Mouse (Mus musculus): ENCODE data around the gene Rspo1.

Rspo1 gene

DNA sequence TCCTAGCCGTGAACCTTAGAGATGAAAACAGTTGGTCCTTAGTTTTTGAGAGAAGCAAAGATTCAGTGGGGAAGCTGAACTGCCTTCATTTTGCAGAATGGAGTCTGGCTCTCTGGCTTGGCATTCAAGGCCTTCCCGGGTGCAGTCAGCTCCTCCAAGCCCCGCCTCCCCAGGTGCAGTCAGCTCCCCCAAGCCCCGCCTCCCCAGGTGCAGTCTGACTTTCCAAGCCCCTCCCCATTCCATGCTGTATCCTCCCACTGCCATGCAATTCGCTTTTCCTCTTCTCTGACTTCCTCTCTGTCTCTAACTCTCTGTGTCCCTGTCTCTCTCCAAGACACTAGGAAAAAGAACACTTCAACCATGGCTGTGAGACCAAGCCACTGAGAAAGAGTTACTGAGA, 8.0 kb upstream of the Rspo1 start:
- DNase-seq: no peak

DNA sequence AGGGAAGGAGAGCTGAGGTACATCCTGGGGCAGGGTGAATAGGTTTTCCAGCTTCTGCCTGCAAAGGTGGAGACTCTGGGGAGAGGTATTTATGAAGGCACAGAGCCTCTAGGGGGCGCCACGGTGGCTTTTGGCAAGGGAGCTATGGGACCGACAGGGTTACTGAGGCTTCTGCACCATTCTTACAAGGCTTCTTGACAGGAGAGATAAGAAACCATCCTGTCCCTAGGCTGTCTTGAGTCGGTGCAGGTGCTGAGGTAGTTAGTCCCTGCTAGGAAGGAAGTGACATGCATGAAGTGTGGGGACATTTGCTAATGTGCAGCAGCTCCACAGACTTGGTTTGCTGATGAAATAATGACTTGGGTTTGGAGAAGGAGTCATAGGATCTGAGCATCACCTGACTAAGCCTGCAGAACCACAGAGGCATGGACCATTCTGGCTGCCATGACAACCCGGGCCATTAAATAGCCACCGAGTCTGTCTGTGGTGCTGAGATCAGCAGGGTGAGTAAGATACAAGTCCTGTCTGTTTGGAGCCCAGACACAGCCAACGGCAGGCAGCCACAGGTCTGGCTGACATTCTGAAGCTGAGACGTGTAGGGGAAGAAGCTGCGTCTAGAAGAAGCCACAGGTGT, 2.2 kb upstream of the Rspo1 start:
- DNase-seq: no peak

DNA sequence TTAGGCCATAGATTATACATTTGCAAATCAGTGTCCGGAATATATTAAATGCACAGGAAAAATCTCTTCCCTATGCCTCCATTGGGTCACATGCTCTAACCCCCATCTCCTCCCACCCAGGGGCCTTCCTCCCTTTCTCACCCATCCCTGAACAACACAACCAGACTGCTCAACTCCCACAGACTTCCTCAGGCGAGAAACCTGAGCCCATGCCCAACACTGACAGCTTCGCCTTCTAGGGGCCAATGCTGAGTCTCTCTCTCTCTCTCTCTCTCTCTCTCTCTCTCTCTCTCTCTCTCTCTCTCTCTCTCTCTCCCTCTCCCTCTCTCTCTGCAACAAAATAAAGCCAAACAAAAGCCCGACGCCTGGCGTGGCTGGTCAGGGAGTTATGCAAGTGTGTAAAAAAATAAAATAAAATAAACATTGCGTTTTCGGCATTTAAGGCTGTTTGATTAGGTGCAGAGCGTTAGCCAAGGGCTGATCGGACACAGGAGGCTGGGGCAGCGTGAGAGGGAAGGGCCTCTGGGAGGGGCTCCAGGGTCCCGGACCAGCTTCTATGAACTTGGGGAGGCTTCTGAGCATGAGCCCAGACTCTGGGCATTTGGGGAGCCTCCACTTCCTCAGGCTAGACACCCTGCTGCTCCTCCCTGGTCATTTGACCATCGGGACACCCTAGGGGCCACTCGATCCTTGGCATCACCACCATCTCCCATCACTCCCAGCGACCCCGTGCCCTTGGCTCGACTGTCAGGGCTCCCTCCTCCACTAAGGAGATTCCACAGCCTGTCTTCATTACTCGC, 1.2 kb upstream of the Rspo1 start:
- no peak for DNase-seq

DNA sequence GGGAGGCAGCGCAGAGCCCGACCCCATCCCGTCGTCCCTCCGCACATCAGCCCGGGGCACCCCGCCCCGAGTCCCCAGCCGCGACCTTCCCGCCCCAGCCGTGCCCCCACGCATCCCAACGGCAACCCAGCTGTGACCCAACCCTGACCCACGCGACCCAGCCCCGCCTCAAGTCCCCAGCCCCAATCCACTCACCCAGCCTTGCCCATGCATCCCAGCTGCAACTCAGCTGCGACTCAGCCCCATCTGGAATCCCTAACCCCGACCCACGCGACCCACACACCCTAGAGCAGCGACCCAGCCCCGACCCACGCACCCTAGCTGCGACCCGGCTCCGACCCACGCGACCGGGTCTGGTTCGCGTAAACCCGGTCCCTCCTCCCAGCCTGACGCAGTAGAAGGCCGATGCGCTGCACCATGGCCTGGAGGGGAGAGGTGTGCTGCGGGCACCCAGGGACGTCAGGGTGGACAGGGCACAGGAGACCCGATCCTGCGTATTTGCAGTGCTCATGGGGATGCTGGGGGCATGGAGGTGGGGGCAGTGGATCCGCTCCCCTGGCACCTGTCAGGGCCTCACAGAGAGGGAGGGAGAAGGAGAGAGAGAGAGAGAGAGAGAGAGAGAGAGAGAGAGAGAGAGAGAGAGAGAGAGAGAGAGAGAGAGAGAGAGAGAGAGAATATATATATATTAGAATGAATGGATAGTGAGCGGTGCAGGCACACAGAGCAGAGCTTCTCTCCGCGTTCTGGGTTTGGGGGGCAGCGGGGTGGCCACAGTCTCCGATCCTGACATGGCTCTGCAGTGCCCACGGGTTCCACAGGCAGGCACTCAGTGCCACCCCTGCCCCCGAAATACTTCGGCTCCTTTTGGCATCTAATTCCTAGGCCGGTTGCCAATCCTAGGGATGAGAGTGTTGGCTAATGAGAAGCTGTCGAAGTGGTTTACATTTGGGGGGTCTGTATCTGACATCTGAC, 795 bp downstream of the Rspo1 start:
- no peak for DNase-seq

DNA sequence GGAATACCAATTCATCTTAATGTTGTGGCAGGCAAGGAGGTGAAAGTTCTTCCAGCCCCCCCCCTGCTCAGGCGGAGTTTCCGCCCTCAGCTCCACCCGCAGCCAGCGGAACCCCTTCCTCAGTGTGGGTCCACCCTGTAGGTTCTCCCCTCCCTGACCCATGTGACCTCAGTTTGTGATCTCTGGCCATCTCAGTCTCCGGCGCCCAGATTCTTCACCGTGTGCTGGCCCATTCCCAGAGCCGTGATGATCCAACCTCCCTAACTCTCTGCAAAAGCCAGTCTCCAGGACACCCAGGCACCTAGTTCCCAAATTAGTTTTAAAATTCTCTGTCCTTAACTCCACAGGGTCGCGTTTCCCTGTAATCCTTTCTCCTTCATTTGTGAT, 1.5 kb downstream of the Rspo1 start:
- no peak for DNase-seq

DNA sequence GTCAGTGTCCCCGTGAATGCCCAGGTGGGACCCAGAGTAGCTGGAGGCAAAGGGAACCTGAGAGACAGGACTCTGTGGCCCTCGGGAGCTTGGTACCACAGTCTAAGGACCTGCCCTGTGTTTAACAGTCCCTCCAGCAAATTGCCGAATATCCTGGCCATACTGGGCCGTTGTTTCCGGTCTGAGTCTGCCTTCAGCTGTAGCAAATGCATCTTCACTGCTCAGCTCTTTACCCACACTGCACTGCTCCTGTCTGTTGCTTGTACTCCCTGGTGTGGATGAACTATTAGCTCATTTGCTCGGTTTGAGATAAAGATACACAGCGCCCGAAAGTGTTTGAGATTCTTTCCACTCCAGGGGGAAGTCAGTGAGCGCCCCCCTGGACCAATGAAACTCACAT, 2.2 kb downstream of the Rspo1 start:
- DNase-seq: no peak

DNA sequence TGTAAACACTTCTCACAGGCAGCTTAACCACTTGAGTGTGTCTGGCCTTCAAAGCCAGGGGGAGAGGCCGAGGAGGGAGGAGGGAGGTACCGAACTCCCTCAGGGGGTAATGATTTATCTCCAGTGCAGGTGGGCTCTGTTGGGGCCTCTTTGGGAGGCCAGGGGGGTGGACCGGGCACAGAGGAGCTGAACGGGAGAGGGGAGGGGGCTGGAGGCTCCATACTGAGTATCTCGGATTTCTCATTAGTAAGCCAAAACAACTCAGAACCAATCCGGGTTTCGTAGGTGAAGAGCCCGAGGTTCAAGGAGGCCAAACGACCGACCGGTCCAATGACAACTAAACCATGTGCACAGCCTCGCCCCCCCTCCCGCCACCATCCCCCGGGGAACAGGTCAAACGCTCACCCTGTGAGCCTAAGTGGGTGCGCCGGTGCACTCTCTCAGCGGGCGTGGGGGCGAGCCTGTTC, 3.6 kb downstream of the Rspo1 start:
- DNase-seq: no peak

DNA sequence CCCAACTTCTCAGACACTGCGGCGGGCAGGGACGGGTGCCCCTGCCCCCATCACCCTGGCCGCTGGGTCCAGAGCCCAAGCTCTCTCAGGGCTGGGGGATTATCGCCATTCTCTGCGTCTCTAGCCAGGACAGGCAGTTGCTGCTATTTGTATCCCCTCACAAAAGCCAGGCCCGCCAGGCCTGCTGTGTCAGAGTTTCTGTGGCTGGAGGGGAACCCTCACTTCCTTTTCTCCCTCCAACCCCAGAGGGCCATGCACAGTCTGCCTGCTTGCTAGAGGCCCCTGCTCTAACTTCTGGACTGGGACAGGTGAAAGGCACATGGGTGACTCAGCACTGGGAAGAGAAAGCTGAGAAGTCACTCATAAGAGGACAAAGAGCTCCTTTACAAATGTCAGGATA, 4.1 kb downstream of the Rspo1 start:
- peak; percentile 34 for DNase-seq

DNA sequence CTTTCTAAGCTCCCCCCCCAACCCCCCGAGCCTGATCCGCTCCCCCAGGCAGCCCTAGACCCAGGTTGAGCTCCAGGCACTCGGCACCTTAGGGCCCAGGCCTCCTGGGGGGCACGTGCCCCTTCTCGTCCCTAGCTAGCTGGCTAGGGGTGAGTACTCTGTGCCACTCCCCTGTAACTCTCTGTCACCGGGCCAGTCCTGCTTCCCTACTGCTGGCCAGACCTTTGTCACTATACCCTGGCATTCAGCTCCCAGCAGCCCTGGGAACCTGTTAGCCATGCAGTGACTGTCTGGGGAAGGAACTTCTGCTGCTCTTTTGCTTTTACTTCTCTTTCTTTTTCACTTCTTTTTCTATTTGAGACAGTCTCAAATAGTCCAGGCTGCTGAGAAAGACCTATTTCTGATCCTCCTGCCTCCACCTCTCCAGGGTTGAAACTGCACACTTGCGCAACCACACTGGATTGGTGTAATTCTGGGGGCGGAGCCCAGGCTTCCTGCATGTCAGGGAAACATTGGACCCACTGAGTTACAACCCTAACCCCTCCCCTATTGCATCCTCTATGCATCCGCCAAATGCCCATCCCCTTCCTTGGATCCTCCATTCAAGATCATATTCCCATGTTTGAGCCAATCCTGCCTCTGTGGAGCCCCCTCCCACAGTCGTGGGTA, 11.4 kb downstream of the Rspo1 start:
- DNase-seq: peak; percentile 52

DNA sequence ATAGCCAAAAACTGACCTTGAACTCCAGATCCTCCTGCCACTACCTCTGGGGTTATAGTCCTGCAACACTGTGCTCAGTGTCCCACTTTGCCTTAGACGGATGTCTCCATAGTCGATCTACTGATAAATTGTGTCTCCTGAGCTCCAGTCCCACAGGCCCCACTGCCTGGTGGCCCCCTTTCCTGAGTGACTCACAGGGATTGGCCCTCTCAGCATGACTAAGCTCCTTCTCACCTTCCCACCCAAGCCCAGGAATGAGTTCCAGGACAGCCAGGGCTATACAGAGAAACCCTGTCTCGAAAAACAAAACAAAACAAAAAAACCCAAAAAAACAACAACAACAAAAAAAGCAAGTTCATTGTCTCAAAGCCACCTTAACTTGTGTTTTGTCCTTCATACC, 13.3 kb downstream of the Rspo1 start:
- no peak for DNase-seq

DNA sequence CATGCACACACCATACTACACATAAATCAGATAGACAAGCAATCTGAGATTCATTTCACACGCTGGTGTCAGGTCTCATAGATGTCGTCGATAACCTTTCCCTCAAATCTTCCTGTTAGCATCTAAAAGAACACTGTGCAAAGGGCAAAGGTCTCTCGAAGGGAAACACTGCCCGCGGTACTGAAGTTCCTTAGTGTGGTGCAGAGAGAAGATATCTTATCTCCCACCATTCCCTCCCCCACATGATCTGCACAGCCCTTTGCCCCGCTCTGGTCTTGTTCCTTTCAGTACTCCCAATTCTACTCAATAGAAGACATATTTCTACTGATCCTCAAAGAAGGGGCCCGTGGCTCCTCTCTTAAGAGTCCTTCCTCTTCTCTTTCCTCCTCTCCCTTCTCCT, 16.7 kb downstream of the Rspo1 start:
- DNase-seq: no peak

DNA sequence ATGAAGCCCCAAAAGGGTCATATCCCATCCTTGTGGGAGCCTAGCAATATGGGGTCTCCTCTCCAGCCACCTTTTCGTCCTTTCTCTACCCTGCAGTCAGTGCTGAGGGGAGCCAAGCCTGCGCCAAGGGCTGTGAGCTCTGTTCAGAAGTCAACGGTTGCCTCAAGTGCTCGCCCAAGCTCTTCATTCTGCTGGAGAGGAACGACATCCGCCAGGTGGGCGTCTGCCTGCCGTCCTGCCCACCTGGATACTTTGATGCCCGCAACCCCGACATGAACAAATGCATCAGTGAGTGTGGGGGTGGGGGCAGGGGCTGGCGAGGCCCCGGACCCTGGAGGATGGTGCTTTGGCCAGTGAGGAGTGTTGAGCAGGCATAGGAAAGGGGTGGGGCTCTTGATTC, 18.7 kb downstream of the Rspo1 start:
- no peak for DNase-seq

DNA sequence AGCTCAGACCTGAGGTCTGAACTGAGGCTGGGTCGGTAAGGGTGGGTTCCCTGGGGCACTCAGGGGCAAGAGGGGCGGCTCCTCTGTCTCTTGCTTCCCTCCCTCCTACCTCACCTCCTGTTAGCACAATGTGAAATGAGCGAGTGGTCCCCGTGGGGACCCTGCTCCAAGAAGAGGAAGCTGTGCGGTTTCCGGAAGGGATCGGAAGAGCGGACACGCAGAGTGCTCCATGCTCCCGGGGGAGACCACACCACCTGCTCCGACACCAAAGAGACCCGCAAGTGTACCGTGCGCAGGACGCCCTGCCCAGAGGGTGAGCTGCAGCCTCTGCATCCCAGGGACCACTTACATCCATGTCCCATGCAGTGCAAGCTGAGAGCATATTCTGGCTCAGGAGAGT, 21.2 kb downstream of the Rspo1 start:
- no peak for DNase-seq

DNA sequence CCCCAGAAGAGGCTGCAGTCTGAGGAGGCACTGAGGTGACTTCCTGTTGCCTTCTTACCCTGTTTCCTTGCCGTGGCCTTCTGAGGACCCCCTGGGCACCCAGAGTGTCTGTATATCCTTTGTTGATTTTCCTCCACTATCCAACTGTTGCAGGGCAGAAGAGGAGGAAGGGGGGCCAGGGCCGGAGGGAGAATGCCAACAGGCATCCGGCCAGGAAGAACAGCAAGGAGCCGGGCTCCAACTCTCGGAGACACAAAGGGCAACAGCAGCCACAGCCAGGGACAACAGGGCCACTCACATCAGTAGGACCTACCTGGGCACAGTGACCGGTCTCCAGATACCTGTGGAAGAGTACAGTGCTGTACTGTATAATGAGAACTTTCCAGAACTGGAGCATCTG, 22.0 kb downstream of the Rspo1 start:
- no peak for DNase-seq

DNA sequence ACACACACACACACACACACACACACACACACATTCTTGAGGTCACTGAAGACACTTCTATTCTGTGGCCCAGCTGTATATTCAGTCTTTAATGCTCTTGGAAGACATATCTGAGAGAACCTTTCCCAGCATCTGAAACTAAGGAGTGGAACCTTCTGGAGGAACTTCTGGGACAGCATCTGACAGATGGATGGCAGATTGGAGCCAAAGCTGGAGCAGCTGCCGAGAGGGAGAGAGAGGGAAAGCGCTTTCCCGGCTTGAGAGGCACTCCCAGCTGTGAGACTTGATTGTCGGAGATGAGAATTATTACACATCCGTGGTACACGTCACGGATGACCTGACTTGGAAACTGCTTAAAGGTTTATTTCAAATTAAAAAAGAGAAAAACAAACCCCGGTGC, 22.5 kb downstream of the Rspo1 start:
- no peak for DNase-seq

DNA sequence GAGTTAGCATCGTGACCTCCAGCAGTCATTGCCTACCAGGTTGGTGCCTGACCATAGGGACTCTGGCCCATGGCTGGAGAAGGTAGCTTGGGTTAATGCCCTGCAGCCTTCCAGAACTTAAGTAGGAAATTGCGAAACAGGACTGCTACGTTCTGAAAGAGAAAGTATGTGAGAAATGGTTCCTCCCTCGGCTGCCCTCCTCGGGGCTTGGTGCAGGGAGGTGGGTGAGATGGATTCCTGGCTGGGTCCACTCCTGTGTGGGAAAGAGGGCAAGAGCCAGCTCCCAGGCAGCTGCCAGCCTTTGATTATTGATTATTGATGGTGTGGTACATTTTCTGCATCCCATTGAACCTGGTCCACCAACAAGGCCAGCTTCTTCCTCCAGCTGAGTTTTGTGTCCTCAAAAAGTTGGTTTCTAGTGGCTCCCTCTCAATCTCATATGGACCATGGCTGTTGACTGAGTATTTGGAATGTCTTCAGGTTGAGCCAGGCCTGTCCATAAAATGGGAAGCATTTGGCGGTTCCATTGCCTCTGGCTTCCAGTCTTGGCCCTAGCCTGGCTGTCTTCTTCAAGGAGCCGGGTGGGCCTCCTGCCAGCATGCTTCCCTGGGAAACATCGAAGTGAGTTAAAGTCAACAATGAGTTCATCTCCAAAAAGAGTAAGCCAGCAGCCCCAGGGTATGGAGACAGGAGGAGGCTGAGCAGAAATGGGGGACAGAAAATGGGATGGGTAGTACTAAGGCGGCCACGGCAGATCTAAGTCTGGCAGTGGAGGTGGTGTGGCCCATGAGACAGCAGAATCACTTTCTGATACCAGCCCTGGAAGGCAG, 29.8 kb downstream of the Rspo1 start, which contains the start of gene Gnl2:
TSS of gene Gnl2 (plus strand) at position 780 of the 830 bp plus-strand sequence.
- no peak for DNase-seq

DNA sequence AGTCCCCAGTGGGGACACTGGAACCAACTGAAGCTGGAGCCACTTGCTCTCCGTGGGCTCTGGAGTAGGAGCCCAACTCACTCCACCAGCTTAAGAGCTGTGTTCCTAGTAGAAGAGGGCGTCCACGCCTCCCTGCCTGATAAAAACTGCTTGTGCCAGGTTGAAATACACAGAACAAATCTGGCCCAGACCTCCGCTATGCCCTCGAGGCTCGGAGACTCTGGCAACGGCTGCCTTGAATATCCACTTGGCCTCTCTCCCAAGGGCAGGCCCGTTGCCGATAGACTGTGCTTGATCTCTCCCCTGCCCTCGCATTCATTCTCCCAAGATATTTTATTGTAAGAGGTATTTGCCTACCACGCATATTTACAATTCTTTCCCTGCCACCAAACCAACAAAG, 31.2 kb downstream of the Rspo1 start:
- DNase-seq: no peak

DNA sequence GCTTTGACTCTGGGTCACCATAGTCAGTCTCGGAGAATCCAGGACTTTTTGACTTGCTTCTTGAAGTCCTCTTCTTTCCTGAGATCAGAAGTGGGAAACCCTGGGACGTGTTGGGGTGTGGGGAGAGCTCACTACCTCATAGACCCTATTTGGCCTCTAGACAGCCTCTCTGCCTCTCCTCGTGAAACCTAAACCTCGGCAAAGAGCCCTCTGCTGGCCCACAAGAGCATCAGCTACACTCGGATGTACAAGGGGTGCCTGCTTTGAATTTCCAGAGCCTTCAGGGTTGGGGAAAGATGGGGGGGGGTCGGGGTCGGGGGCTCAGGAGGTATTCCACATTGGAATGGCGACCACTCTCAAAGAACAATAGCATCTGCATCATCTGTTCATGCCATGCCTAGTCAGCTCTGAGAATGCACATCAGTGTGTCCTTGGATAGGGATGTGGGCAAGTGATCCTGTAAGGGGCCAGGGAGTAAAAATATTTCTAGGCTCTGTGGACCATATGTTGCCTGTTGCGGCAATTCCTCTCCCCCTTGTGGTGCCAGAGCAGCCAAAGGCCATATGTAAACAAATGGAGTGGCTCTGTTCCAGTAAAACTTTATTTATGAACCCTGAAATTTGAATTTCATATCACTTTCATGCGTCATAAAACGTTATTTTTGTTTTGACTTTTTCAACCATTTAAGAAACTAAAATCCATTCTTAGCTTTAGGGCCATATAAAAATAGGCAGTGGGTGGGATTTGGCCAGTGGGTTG, 34.7 kb downstream of the Rspo1 start:
- DNase-seq: no peak

DNA sequence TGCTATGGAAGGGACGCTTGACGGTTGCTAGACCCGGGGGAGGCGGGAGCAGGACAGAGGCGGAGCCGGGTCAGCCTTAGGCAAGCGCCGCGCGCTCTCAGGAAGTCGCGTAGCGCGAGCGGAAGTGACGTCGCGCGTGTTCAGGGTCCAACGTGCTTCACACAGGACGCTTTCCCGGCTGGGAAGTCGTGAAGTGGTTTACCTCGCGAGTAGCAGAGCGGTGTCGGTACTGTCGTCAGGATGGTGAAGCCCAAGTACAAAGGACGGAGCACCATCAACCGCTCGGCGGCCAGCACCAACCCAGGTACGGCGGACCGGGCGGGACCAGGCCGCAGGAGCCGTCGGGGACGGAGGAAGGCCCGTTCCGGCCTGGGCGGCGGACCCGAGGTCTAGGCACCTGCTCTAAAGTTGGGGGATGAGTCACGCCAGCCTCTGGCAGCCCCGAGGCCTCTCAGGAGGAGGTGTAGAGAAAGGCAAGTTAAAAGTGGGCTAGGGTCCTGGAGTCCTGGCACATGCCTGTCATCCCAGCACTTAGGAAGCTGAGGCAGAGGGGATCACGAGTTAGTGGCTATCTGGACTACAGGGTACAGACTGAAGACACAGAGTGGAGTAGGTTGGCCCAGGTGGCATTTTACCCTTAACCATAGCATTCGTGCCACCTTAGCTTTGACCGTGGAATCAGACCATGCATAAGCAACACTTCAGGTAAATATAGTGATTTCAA, 43.8 kb downstream of the Rspo1 start:
- peak; percentile 92 for DNase-seq

DNA sequence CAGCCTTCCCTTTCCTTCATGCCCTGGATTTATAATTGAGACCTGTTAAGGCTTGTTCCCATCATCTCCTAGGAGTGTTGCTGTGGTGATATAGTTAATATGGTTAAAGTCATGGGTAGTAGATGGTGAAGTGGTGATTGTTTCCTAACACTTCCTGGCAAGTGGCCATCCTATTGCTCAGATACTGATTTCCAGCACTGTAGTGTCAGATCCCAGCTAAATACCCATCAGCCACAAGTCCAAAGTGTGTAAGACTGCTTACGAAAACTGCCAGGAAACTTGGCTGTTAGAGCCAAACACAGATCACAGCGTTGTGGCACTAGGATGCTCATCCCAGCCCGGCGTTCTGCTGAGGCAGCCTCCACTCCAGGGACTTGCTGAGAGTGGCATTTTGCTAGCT, 48.1 kb downstream of the Rspo1 start:
- no peak for DNase-seq
